Mouse (Mus musculus) brain, embryonic 14.5 days (tissue): ENCODE measurements around the gene Hnrnpr. TPM values are rescaled to one million over a fixed set of nuclear protein-coding genes. Genes with fewer than 3 reads are reported as not detected.
A peak's percentile ranks its signal among the peaks of the same experiment; 100 is the strongest.

Experiments
- DNase-seq: peaks from one replicate; pipeline ENCODE4 v3.0.0-alpha.2; 2011; ENCODE audit warnings: low read depth
- CTCF ChIP-seq: fragments of 200-500 bp; IDR thresholded peaks from 2 replicates; pipeline ENCODE4 v1.5.1; 2012; ENCODE audit warnings: inconsistent platforms, mild to moderate bottlenecking, moderate library complexity, borderline replicate concordance; ENCODE audit not compliant: insufficient read depth, insufficient read length; ENCODE audit errors: extremely low read depth
- POLR2A ChIP-seq: fragments of 200-500 bp; IDR thresholded peaks from 2 replicates; pipeline ENCODE4 v1.6.1; 2012; ENCODE audit warnings: mild to moderate bottlenecking, inconsistent platforms, borderline replicate concordance; ENCODE audit not compliant: poor library complexity, insufficient read depth, insufficient read length, severe bottlenecking; ENCODE audit errors: extremely low read depth
- polyA plus RNA-seq: library from polyadenylated mRNA; depleted of rRNA; stranded (reverse); fragments of >200 nt; gene quantifications from 2 replicates; pipeline ENCODE4 v1.2.3, GENCODE M21; 2012

Hnrnpr gene
- polyA plus RNA-seq, 1 experiment = 148 TPM

GRCm38 (mm10) chr4:136284891-136285290, 25.9 kb upstream of the Hnrnpr start:
- no peak for DNase-seq
- TF ChIP-seq POLR2A (no peak), CTCF (no peak)

GRCm38 (mm10) chr4:136285348-136285810, 25.4 kb upstream of the Hnrnpr start:
- peak; percentile 99 for DNase-seq
- 0 out of 2 replicates have a peak, but pooled peaks have one; percentile 16 for TF ChIP-seq POLR2A
- TF ChIP-seq CTCF = no peak

GRCm38 (mm10) chr4:136285811-136286371, 24.9 kb upstream of the Hnrnpr start:
- TF ChIP-seq CTCF = no peak
- TF ChIP-seq POLR2A = peak; percentile 14; the same call in 1 of the 2 replicates
- peak; percentile 99 for DNase-seq

GRCm38 (mm10) chr4:136289918-136290780, 20.6 kb upstream of the Hnrnpr start:
- no peak for TF ChIP-seq POLR2A
- TF ChIP-seq CTCF = no peak
- peak; percentile 45 for DNase-seq

GRCm38 (mm10) chr4:136290781-136291595, 19.8 kb upstream of the Hnrnpr start:
- TF ChIP-seq CTCF (no peak), POLR2A (no peak)
- DNase-seq = peak; percentile 46

- no peak for TF ChIP-seq CTCF
- TF ChIP-seq POLR2A = no peak
These were observed 19.1 kb upstream of the Hnrnpr start for GRCm38 (mm10) chr4:136291692-136292091.

GRCm38 (mm10) chr4:136295941-136296340, 14.8 kb upstream of the Hnrnpr start:
- TF ChIP-seq CTCF (no peak), POLR2A (no peak)
- no peak for DNase-seq

More at GRCm38 (mm10) chr4:136291692-136292091, 19.1 kb upstream of the Hnrnpr start:
- no peak for DNase-seq

- DNase-seq = no peak
- no peak for TF ChIP-seq POLR2A
- no peak for TF ChIP-seq CTCF
These were observed 8.3 kb upstream of the Hnrnpr start for GRCm38 (mm10) chr4:136302462-136302861.

GRCm38 (mm10) chr4:136304181-136304580, 6.6 kb upstream of the Hnrnpr start:
- no peak for DNase-seq
- TF ChIP-seq POLR2A (no peak), CTCF (no peak)

GRCm38 (mm10) chr4:136308355-136308754, 2.4 kb upstream of the Hnrnpr start:
- DNase-seq = peak; percentile 56
- TF ChIP-seq POLR2A (no peak), CTCF (peak; percentile 20; the same call in 1 of the 2 replicates)

GRCm38 (mm10) chr4:136309780-136310179, 962 bp upstream of the Hnrnpr start:
- TF ChIP-seq POLR2A (no peak), CTCF (no peak)
- DNase-seq = peak; percentile 74
